Comparison of ENCODE assay signal across 9 mouse cellular contexts in genomic region chr12:102284618-102285159, GRCm38 (mm10). TPM values are rescaled to one million over a fixed set of nuclear protein-coding genes. Genes with fewer than 3 reads are reported as not detected.
A peak's percentile ranks its signal among the peaks of the same experiment; 100 is the strongest.
DNase-seq lines count a peak whose midpoint lies in the region; ATAC-seq lines count a peak whose summit lies in the region.
"Had no signal": no experiment of that assay in that cellular context is flagged by ENCODE, and none has a peak within 500 bp of the region (broad histone marks: within the 10 kb centered on the region; RNA-seq: fewer than 3 reads in every experiment).

No protein-coding gene starts in this region.

- no peak overlapping the region for H3K9ac ChIP-seq in hindbrain, embryonic 11.5 days (ENCODE audit: low read depth, low read length)
- H3K9ac ChIP-seq in embryonic facial prominence, embryonic 14.5 days (ENCODE audit: low read depth, low read length), result peak overlapping the region; percentile 81; the same call in 1 of the 2 replicates
- H3K9ac ChIP-seq in intestine, embryonic 16.5 days (ENCODE audit: low read depth, low read length), result peak overlapping the region; percentile 91
- H3K9ac ChIP-seq in midbrain, embryonic 14.5 days (replicated peaks; ENCODE audit: low read length), result no peak overlapping the region

- H3K27ac ChIP-seq in hindbrain, embryonic 10.5 days, result no peak overlapping the region
- no peak overlapping the region for H3K27ac ChIP-seq in hindbrain, embryonic 11.5 days (ENCODE audit: low read depth, low read length)
- H3K27ac ChIP-seq in embryonic facial prominence, embryonic 14.5 days (replicated peaks; ENCODE audit: low read depth, low read length), result no peak overlapping the region
- H3K27ac ChIP-seq in intestine, embryonic 16.5 days (ENCODE audit: low read length), result peak overlapping the region; percentile 91
- no peak overlapping the region for H3K27ac ChIP-seq in midbrain, embryonic 14.5 days (replicated peaks; ENCODE audit: low read depth, low read length)

- no peaks in the 10 kb centered on the region for H3K36me3 ChIP-seq in hindbrain, embryonic 10.5 days
- H3K36me3 ChIP-seq in hindbrain, embryonic 11.5 days (ENCODE audit: control insufficient read depth, insufficient read depth, low read length), result no peaks in the 10 kb centered on the region
- H3K36me3 ChIP-seq in embryonic facial prominence, embryonic 14.5 days (ENCODE audit: control insufficient read depth, insufficient read depth, low read length), result no peaks in the 10 kb centered on the region
- no peaks in the 10 kb centered on the region for H3K36me3 ChIP-seq in intestine, embryonic 16.5 days (ENCODE audit: control insufficient read depth, insufficient read depth, low read length)
- no peaks in the 10 kb centered on the region for H3K36me3 ChIP-seq in midbrain, embryonic 14.5 days (ENCODE audit: control insufficient read depth, insufficient read depth, low read length)

- H3K4me3 ChIP-seq in hindbrain, embryonic 10.5 days, result peak overlapping the region; percentile 69; the same call in 1 of the 2 replicates
- no peak overlapping the region for H3K4me3 ChIP-seq in hindbrain, embryonic 11.5 days (ENCODE audit: low read depth, low read length)
- H3K4me3 ChIP-seq in embryonic facial prominence, embryonic 14.5 days (ENCODE audit: low read depth, low read length), result peak overlapping the region; percentile 60
- H3K4me3 ChIP-seq in intestine, embryonic 16.5 days (ENCODE audit: low read length), result peak overlapping the region; percentile 77
- no peak overlapping the region for H3K4me3 ChIP-seq in midbrain, embryonic 14.5 days (replicated peaks; ENCODE audit: low read depth, low read length)

- H3K4me2 ChIP-seq in hindbrain, embryonic 11.5 days (replicated peaks; ENCODE audit: low read depth, low read length), result no peak overlapping the region
- H3K4me2 ChIP-seq in embryonic facial prominence, embryonic 14.5 days (ENCODE audit: low read depth, low read length), result peak overlapping the region; percentile 97
- peak overlapping the region; percentile 86 for H3K4me2 ChIP-seq in intestine, embryonic 16.5 days (ENCODE audit: low read depth, low read length)
- peak overlapping the region; percentile 99; the same call in 1 of the 2 replicates for H3K4me2 ChIP-seq in midbrain, embryonic 14.5 days (ENCODE audit: low read length)

- peaks cover 52% of the 10 kb centered on the region for H3K4me1 ChIP-seq in hindbrain, embryonic 10.5 days (replicated peaks)
- H3K4me1 ChIP-seq in hindbrain, embryonic 11.5 days (replicated peaks; ENCODE audit: control insufficient read depth, insufficient read depth, low read length), result no peaks in the 10 kb centered on the region
- H3K4me1 ChIP-seq in embryonic facial prominence, embryonic 14.5 days (ENCODE audit: control insufficient read depth, insufficient read depth, low read length), result peaks cover 25% of the 10 kb centered on the region
- peaks cover 58% of the 10 kb centered on the region for H3K4me1 ChIP-seq in intestine, embryonic 16.5 days (ENCODE audit: control insufficient read depth, insufficient read depth, low read length)
- H3K4me1 ChIP-seq in midbrain, embryonic 14.5 days (ENCODE audit: control insufficient read depth, insufficient read depth, low read length), result peaks cover 12% of the 10 kb centered on the region

- no peaks in the 10 kb centered on the region for H3K9me3 ChIP-seq in hindbrain, embryonic 10.5 days
- no peaks in the 10 kb centered on the region for H3K9me3 ChIP-seq in hindbrain, embryonic 11.5 days (ENCODE audit: control insufficient read depth, low read length)
- no peaks in the 10 kb centered on the region for H3K9me3 ChIP-seq in embryonic facial prominence, embryonic 14.5 days (ENCODE audit: control insufficient read depth, low read length)
- H3K9me3 ChIP-seq in intestine, embryonic 16.5 days (ENCODE audit: control insufficient read depth, low read length), result no peaks in the 10 kb centered on the region
- H3K9me3 ChIP-seq in midbrain, embryonic 14.5 days (ENCODE audit: control insufficient read depth, low read length), result no peaks in the 10 kb centered on the region

- ATAC-seq in hindbrain, embryonic 11.5 days (ENCODE audit: low FRiP score), result no peak
- ATAC-seq in embryonic facial prominence, embryonic 14.5 days (ENCODE audit: low read depth), result no peak
- ATAC-seq in intestine, embryonic 16.5 days, result no peak
- ATAC-seq in midbrain, embryonic 14.5 days (ENCODE audit: low FRiP score, low TSS enrichment), result no peak

- peaks cover 45% of the 10 kb centered on the region for H3K27me3 ChIP-seq in hindbrain, embryonic 10.5 days (ENCODE audit: insufficient read depth, poor library complexity, severe bottlenecking)
- no peaks in the 10 kb centered on the region for H3K27me3 ChIP-seq in hindbrain, embryonic 11.5 days (ENCODE audit: control insufficient read depth, insufficient read depth, low read length)
- no peaks in the 10 kb centered on the region for H3K27me3 ChIP-seq in embryonic facial prominence, embryonic 14.5 days (replicated peaks; ENCODE audit: control insufficient read depth, insufficient read depth, low read length)
- H3K27me3 ChIP-seq in intestine, embryonic 16.5 days (replicated peaks; ENCODE audit: control insufficient read depth, insufficient read depth, low read length), result no peaks in the 10 kb centered on the region
- peaks cover 14% of the 10 kb centered on the region; the same call in 1 of the 2 replicates for H3K27me3 ChIP-seq in midbrain, embryonic 14.5 days (ENCODE audit: control insufficient read depth, insufficient read depth, low read length)

- WGBS in hindbrain, embryonic 10.5 days, result 51% methylated on average over 3 of the region's 3 CpGs
- 53% methylated on average over 3 of the region's 3 CpGs for WGBS in hindbrain, embryonic 11.5 days
- 49% methylated on average over 3 of the region's 3 CpGs for whole genome bisulfite sequencing in embryonic facial prominence, embryonic 14.5 days
- 35% methylated on average over 3 of the region's 3 CpGs for WGBS in intestine, embryonic 16.5 days
- WGBS in midbrain, embryonic 14.5 days, result 61% methylated on average over 3 of the region's 3 CpGs

- DNase-seq in hindbrain, embryonic 10.5 days (ENCODE audit: low spot score), result no peak
- no peak for DNase-seq in hindbrain, embryonic 11.5 days (ENCODE audit: low spot score)
- no peak for DNase-seq in embryonic facial prominence, embryonic 14.5 days (ENCODE audit: low spot score)
- DNase-seq in midbrain, embryonic 14.5 days, result no peak
- DNase-seq in thymus, postnatal 14 days, result no peak
- DNase-seq in right cerebral cortex, postnatal 14 days, result no peak
- no peak for DNase-seq in layer of hippocampus, adult 18-20 months (ENCODE audit: low spot score in 2 of 2)
- DNase-seq: embryo, embryonic 11 days had no signal

RNA-seq across cellular contexts. Expression of gene Rin3, which starts 1.8 kb away (rescaled TPM):
- polyA plus RNA-seq in hindbrain, embryonic 10.5 days (2016; fragmentation: Nextera tagmentation; extraction: Ambion mirVana), result 5.1 TPM in 2 replicates
- polyA plus RNA-seq in hindbrain, embryonic 11.5 days (2014; fragmentation: Nextera tagmentation; extraction: Ambion mirVana), result 3.1 and 5.0 TPM in 2 replicates
- 11.0 and 12.5 TPM in 2 replicates for polyA plus RNA-seq in embryonic facial prominence, embryonic 14.5 days (2014; fragmentation: Nextera tagmentation; extraction: Ambion mirVana)
- 10.1 and 10.3 TPM in 2 replicates for polyA plus RNA-seq in intestine, embryonic 16.5 days (2015; fragmentation: Nextera tagmentation; extraction: Ambion mirVana)
- 1.4 and 3.5 TPM in 2 replicates for polyA plus RNA-seq in midbrain, embryonic 14.5 days (2014; fragmentation: Nextera tagmentation; extraction: Ambion mirVana)
- 1 to 10 TPM; 3.0 to 3.3 TPM for total RNA-seq in layer of hippocampus, adult 18-20 months (2021)

Comparison
In these comparisons a context has a peak if more than half of its experiments do, and no peak if none do; other contexts are left out.
1. H3K4me3 ChIP-seq: peak in hindbrain, embryonic 10.5 days (single experiment), embryonic facial prominence, embryonic 14.5 days (single experiment) and intestine, embryonic 16.5 days (single experiment); none in hindbrain, embryonic 11.5 days (single experiment) and midbrain, embryonic 14.5 days (single experiment).
2. H3K9ac ChIP-seq: peak in embryonic facial prominence, embryonic 14.5 days (single experiment) and intestine, embryonic 16.5 days (single experiment); none in hindbrain, embryonic 11.5 days (single experiment) and midbrain, embryonic 14.5 days (single experiment).